In the genomic region with DNA sequence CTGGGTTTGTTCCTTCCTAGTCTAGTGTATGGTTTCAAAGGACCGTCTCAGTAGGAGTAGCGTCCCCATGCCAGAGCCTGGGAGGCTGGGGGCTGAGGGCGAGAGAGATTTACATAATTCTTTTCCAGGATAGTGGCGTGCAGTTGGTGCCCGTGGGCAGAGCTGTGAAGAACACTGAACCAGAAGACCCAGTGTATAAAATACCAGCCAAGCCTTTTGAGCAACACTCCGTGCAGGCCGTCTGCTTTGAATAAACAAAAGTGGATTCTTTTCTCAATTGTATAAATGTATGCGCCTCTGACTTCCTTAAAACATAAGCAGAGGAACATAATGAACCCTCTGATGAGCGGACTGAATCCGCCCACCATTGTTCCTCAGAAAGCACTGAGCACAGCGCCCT, we compare ENCODE assay signal across 16 mouse cellular contexts. TPM values are rescaled to one million over a fixed set of nuclear protein-coding genes. Genes with fewer than 3 reads are reported as not detected.
A peak's percentile ranks its signal among the peaks of the same experiment; 100 is the strongest.
DNase-seq lines count a peak whose midpoint lies in the region; ATAC-seq and TF ChIP-seq lines count a peak whose summit lies in the region.
"Had no signal": no experiment of that assay in that cellular context is flagged by ENCODE, and none has a peak within 500 bp of the region (broad histone marks: within the 10 kb centered on the region; RNA-seq: fewer than 3 reads in every experiment).

No protein-coding gene starts in this region.

- TF ChIP-seq POLR2A in ES-Bruce4 (IDR thresholded peaks at IDR 0.05; ENCODE audit: insufficient read depth, low read length) = no peak

- H3K27ac ChIP-seq in hindbrain, embryonic 10.5 days = peak overlapping the region; percentile 50
- no peak overlapping the region for H3K27ac ChIP-seq in hindbrain, embryonic 14.5 days
- H3K27ac ChIP-seq in ES-Bruce4 (ENCODE audit: insufficient read depth, low read length) = 0 out of 2 replicates have a peak overlapping the region, but pooled peaks have one; percentile 36
- peak overlapping the region; percentile 33; the same call in 1 of the 2 replicates for H3K27ac ChIP-seq in intestine, embryonic 15.5 days
- H3K27ac ChIP-seq in gastrocnemius, adult 2 months = no peak overlapping the region
- no peak overlapping the region for H3K27ac ChIP-seq in neural tube, embryonic 15.5 days (replicated peaks)
- H3K27ac ChIP-seq: limb, embryonic 12.5 days had no signal

- peaks cover 21% of the 10 kb centered on the region for H3K4me1 ChIP-seq in hindbrain, embryonic 10.5 days (replicated peaks)
- 0 out of 2 replicates have a peak, but pooled peaks cover 6% of the 10 kb centered on the region for H3K4me1 ChIP-seq in hindbrain, embryonic 14.5 days (replicated peaks; ENCODE audit: control insufficient read depth, insufficient read depth, low read length)
- peaks cover 1% of the 10 kb centered on the region for H3K4me1 ChIP-seq in ES-Bruce4 (ENCODE audit: control insufficient read depth, insufficient read depth, low read length)
- no peaks in the 10 kb centered on the region for H3K4me1 ChIP-seq in intestine, embryonic 15.5 days (replicated peaks)
- no peaks in the 10 kb centered on the region for H3K4me1 ChIP-seq in neural tube, embryonic 15.5 days
- H3K4me1 ChIP-seq: heart, embryonic 12.5 days; limb, embryonic 12.5 days had no signal

- no peak; the same call in 1 of the 2 replicates for ATAC-seq in hindbrain, embryonic 14.5 days (ENCODE audit: low FRiP score)
- ATAC-seq in intestine, embryonic 15.5 days = 0 out of 2 replicates have a peak, but pooled peaks have one; percentile 41
- ATAC-seq in megakaryocyte-erythroid progenitor cell, adult 5-6 weeks (replicated peaks; ENCODE audit: low FRiP score, low TSS enrichment, poor library complexity, severe bottlenecking) = no peak
- ATAC-seq in neural tube, embryonic 15.5 days (ENCODE audit: low FRiP score) = no peak

- no peaks in the 10 kb centered on the region for H3K9me3 ChIP-seq in hindbrain, embryonic 10.5 days
- H3K9me3 ChIP-seq in hindbrain, embryonic 14.5 days (ENCODE audit: control insufficient read depth, low read length) = no peaks in the 10 kb centered on the region
- no peaks in the 10 kb centered on the region for H3K9me3 ChIP-seq in ES-Bruce4 (replicated peaks; ENCODE audit: control insufficient read depth, insufficient read depth, low read length, poor library complexity, severe bottlenecking)
- H3K9me3 ChIP-seq in intestine, embryonic 15.5 days = no peaks in the 10 kb centered on the region
- H3K9me3 ChIP-seq in neural tube, embryonic 15.5 days (replicated peaks) = no peaks in the 10 kb centered on the region
- H3K9me3 ChIP-seq: heart, embryonic 12.5 days; limb, embryonic 12.5 days had no signal

- TF ChIP-seq CTCF in ES-Bruce4 (IDR thresholded peaks at IDR 0.05; ENCODE audit: low read depth, low read length) = no peak
- no peak for TF ChIP-seq CTCF in gastrocnemius, adult 2 months (IDR thresholded peaks at IDR 0.05)

- peaks cover 64% of the 10 kb centered on the region for H3K36me3 ChIP-seq in hindbrain, embryonic 10.5 days
- peaks cover 31% of the 10 kb centered on the region for H3K36me3 ChIP-seq in hindbrain, embryonic 14.5 days (replicated peaks; ENCODE audit: control insufficient read depth, insufficient read depth)
- H3K36me3 ChIP-seq in ES-Bruce4 (ENCODE audit: control insufficient read depth, insufficient read depth, low read length, poor library complexity, severe bottlenecking) = peaks cover 7% of the 10 kb centered on the region; the same call in 1 of the 2 replicates
- peaks cover 8% of the 10 kb centered on the region; the same call in 1 of the 2 replicates for H3K36me3 ChIP-seq in intestine, embryonic 15.5 days
- peaks cover 31% of the 10 kb centered on the region for H3K36me3 ChIP-seq in neural tube, embryonic 15.5 days

- no peaks in the 10 kb centered on the region for H3K27me3 ChIP-seq in hindbrain, embryonic 10.5 days (ENCODE audit: insufficient read depth, poor library complexity, severe bottlenecking)
- H3K27me3 ChIP-seq in hindbrain, embryonic 14.5 days (ENCODE audit: control insufficient read depth, insufficient read depth, low read length) = no peaks in the 10 kb centered on the region
- no peaks in the 10 kb centered on the region for H3K27me3 ChIP-seq in ES-Bruce4 (ENCODE audit: control insufficient read depth, insufficient read depth, low read length, poor library complexity, severe bottlenecking)
- H3K27me3 ChIP-seq in intestine, embryonic 15.5 days (replicated peaks) = no peaks in the 10 kb centered on the region
- no peaks in the 10 kb centered on the region for H3K27me3 ChIP-seq in neural tube, embryonic 15.5 days (replicated peaks)
- H3K27me3 ChIP-seq: heart, embryonic 12.5 days; limb, embryonic 12.5 days had no signal

- no peak overlapping the region for H3K4me3 ChIP-seq in hindbrain, embryonic 10.5 days
- H3K4me3 ChIP-seq in hindbrain, embryonic 14.5 days (replicated peaks; ENCODE audit: low read length) = no peak overlapping the region
- H3K4me3 ChIP-seq in ES-Bruce4 (ENCODE audit: low read depth, low read length) = no peak overlapping the region
- no peak overlapping the region for H3K4me3 ChIP-seq in intestine, embryonic 15.5 days (replicated peaks)
- no peak overlapping the region for H3K4me3 ChIP-seq in gastrocnemius, adult 2 months
- no peak overlapping the region for H3K4me3 ChIP-seq in neural tube, embryonic 15.5 days (replicated peaks)
- H3K4me3 ChIP-seq: erythroblast, embryonic 14.5 days; heart, embryonic 12.5 days; limb, embryonic 12.5 days had no signal

- H3K4me2 ChIP-seq in hindbrain, embryonic 14.5 days (replicated peaks) = no peak overlapping the region
- H3K4me2 ChIP-seq in intestine, embryonic 15.5 days (replicated peaks) = no peak overlapping the region
- H3K4me2 ChIP-seq in neural tube, embryonic 15.5 days = no peak overlapping the region
- H3K4me2 ChIP-seq: heart, embryonic 12.5 days; limb, embryonic 12.5 days had no signal

- DNase-seq in hindbrain, embryonic 10.5 days (ENCODE audit: low spot score) = no peak
- no peak for DNase-seq in hindbrain, embryonic 14.5 days (ENCODE audit: low spot score)
- peak; percentile 64 for DNase-seq in lung, postnatal 36 days
- no peak for DNase-seq in gastrocnemius, adult 2 months
- DNase-seq: adrenal gland, postnatal 36 days; cerebellum, postnatal 14 days; kidney, adult 18-20 months; thymus, adult 18-20 months had no signal

- 51% methylated on average over 11 of the region's 11 CpGs for WGBS in hindbrain, embryonic 10.5 days
- 24% methylated on average over 11 of the region's 11 CpGs for WGBS in hindbrain, embryonic 14.5 days
- 44% methylated on average over 11 of the region's 11 CpGs for WGBS in intestine, embryonic 15.5 days
- WGBS in neural tube, embryonic 15.5 days = 43% methylated on average over 11 of the region's 11 CpGs

- no peak overlapping the region for H3K9ac ChIP-seq in hindbrain, embryonic 14.5 days
- no peak overlapping the region for H3K9ac ChIP-seq in ES-Bruce4 (ENCODE audit: low read depth, poor library complexity, severe bottlenecking)
- H3K9ac ChIP-seq in intestine, embryonic 15.5 days = no peak overlapping the region
- H3K9ac ChIP-seq in neural tube, embryonic 15.5 days (replicated peaks) = no peak overlapping the region
- H3K9ac ChIP-seq: heart, embryonic 12.5 days; limb, embryonic 12.5 days had no signal

- TF ChIP-seq EP300 in ES-Bruce4 (IDR thresholded peaks at IDR 0.05; ENCODE audit: insufficient read depth, low read depth, low read length) = no peak

- intact Hi-C loops in gastrocnemius, adult 2 months (cut with DNase I) = loop anchor here (5.0 kb wide), 1 partner anchor 209 kb away; no protein-coding TSS in a partner anchor

RNA-seq across cellular contexts. Expression of a gene that starts 30.5 kb away (rescaled TPM):
- polyA plus RNA-seq in hindbrain, embryonic 10.5 days (2016; fragmentation: Nextera tagmentation; extraction: Ambion mirVana) = 46.0 and 50.4 TPM in 2 replicates
- 59.2 and 66.6 TPM in 2 replicates for polyA plus RNA-seq in hindbrain, embryonic 14.5 days (2014; fragmentation: Nextera tagmentation; extraction: Ambion mirVana)
- polyA plus RNA-seq in ES-Bruce4 (2011; ENCODE audit: insufficient read depth, insufficient read length, low read depth, missing spikeins) = 18.2 and 18.8 TPM in 2 replicates
- polyA plus RNA-seq in intestine, embryonic 15.5 days (2015; fragmentation: Nextera tagmentation; extraction: Ambion mirVana) = 27.2 and 28.2 TPM in 2 replicates
- 10 to 100 TPM; 11.1 to 12.2 TPM for total RNA-seq in gastrocnemius, adult 2 months (2021)
- 21.4 and 22.3 TPM in 2 replicates for total RNA-seq in megakaryocyte-erythroid progenitor cell, adult 5-6 weeks (2014; fragmentation: Nextera tagmentation)
- total RNA-seq in megakaryocyte-erythroid progenitor cell, adult 5-6 weeks (2017) = 18.1 and 40.3 TPM in 2 replicates
- polyA plus RNA-seq in neural tube, embryonic 15.5 days (2015; fragmentation: Nextera tagmentation; extraction: Ambion mirVana) = 51.5 and 56.0 TPM in 2 replicates

RNA-seq across cellular contexts. Expression of a gene that starts 30.6 kb away (rescaled TPM):
- 0.07 and 0.13 TPM in 2 replicates for polyA plus RNA-seq in hindbrain, embryonic 10.5 days (2016; fragmentation: Nextera tagmentation; extraction: Ambion mirVana)
- polyA plus RNA-seq in hindbrain, embryonic 14.5 days (2014; fragmentation: Nextera tagmentation; extraction: Ambion mirVana) = 0.21 and 0.37 TPM in 2 replicates
- not detected in 2 replicates for polyA plus RNA-seq in ES-Bruce4 (2011; ENCODE audit: insufficient read depth, insufficient read length, low read depth, missing spikeins)
- polyA plus RNA-seq in intestine, embryonic 15.5 days (2015; fragmentation: Nextera tagmentation; extraction: Ambion mirVana) = 0.08 and 0.14 TPM in 2 replicates
- not detected for total RNA-seq in gastrocnemius, adult 2 months (2021)
- 0.07 TPM in 1 of 2 replicates, not detected in the other for total RNA-seq in megakaryocyte-erythroid progenitor cell, adult 5-6 weeks (2014; fragmentation: Nextera tagmentation)
- total RNA-seq in megakaryocyte-erythroid progenitor cell, adult 5-6 weeks (2017) = not detected in 2 replicates
- polyA plus RNA-seq in neural tube, embryonic 15.5 days (2015; fragmentation: Nextera tagmentation; extraction: Ambion mirVana) = 0.12 and 0.24 TPM in 2 replicates
- total RNA-seq: adrenal gland, postnatal 36 days; megakaryocyte, adult 5-6 weeks had no signal
- polyA plus RNA-seq: erythroblast, embryonic 14.5 days had no signal

Comparison
In these comparisons a context has a peak if more than half of its experiments do, and no peak if none do; other contexts are left out.
1. H3K27ac ChIP-seq: peak in hindbrain, embryonic 10.5 days (single experiment), ES-Bruce4 (single experiment) and intestine, embryonic 15.5 days (single experiment); none in hindbrain, embryonic 14.5 days (single experiment), gastrocnemius, adult 2 months (single experiment) and neural tube, embryonic 15.5 days (single experiment).